Mouse (Mus musculus): ENCODE measurements around the gene Osbpl3.

- TF ChIP-seq GATA1 (IDR thresholded peaks at IDR 0.05; ENCODE audit: low read length) (no peak), TAL1 (IDR thresholded peaks at IDR 0.05; ENCODE audit: low read length) (no peak)
These were observed 147.0 kb downstream of the Osbpl3 start for GRCm38 (mm10) chr6:50309019-50309418.
